Mouse (Mus musculus) heart, adult 2 months (tissue): ENCODE data around the gene Lmtk2.

Source experiments
- CTCF ChIP-seq: fragments of 200-600 bp; IDR thresholded peaks from 2 replicates; pipeline ENCODE4 v1.8.1; 2022; ENCODE audit warnings: antibody characterized with exemption, mild to moderate bottlenecking, moderate library complexity
- EP300 ChIP-seq: fragments of 200-500 bp; IDR thresholded peaks from 2 replicates; pipeline ENCODE4 v1.6.1; 2011; ENCODE audit warnings: low read depth, low read length, control low read depth; ENCODE audit not compliant: insufficient read depth
- POLR2A ChIP-seq: fragments of 200-500 bp; IDR thresholded peaks from 2 replicates; pipeline ENCODE4 v1.6.1; 2011; ENCODE audit warnings: mild to moderate bottlenecking, low read depth, low read length, control low read depth; ENCODE audit not compliant: insufficient read depth

DNA sequence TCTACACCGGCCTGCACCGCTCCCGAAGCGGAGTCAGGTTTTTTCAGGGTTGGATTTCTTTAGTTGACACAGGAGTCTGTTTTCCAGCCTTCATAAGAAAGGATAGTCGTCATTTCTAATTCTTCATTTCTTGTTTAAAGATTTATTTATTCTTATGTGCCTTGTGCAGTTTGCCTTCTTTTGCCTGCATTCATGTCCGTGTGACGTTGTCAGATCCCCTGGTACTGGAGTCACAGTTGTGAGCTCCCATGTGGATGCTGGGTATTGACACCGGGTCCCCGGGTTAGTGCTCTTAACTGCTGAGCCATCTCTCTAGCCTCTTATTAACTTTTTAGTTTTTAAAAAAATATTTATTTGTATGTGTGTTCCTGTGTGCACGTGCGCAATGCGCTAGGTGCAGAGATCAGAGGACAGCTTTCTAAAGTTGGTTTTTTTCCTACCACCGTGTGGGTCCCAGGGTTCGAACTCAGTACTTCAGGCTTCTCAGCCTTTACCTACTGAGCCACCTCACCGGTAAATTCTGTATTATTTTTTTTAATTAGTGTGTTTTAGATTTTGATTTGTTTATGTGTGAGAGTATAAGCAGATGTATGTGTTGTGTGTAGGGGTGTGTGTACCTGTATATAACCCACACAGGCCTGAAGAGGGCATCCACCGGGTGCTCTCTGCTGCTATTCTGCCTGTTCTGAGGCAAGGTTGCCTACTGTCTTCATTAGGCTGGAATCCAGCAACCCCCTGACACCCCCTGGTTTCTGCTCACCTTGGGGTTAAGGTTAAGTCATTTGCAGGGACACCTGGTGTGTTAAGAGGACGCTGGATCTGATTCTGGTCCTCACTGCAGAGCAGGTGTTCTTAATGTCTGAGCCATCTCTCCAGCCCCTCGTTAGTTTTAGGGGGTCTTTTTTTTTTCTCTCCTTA is 123.9 kb downstream of the Lmtk2 start:
- TF ChIP-seq CTCF (no peak), EP300 (no peak), POLR2A (no peak)
